Mouse (Mus musculus): ENCODE results near the gene Macf1.
"Not testable (repeated sequence)": the region's sequence is repeated elsewhere in the genome, so short reads cannot be mapped to it uniquely, and the experiment has no call there.

Macf1 gene

DNA sequence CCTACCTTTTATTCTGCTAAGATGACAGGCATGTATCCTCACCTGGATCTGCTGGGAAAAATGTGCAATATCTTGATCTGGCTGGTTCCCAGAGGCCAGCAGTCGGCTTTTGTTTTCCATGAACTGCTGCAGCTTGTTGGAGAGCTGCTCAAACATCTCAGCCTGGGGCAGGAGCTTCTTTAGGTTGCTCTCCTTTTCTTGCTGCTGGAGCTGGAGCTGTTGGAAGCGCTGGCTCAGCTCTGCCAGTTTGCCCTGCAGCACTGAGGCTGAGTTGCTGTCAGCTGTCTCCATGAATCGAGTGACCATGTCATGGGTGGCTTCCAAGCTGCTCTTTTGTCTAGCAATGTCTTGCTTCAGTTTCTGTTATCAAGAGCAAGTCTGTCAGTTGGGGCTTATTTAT, 232.2 kb downstream of the Macf1 start:
- in situ Hi-C loops (cut with MboI; ENCODE audit: low sequenced_read_pairs): no loop called here

DNA sequence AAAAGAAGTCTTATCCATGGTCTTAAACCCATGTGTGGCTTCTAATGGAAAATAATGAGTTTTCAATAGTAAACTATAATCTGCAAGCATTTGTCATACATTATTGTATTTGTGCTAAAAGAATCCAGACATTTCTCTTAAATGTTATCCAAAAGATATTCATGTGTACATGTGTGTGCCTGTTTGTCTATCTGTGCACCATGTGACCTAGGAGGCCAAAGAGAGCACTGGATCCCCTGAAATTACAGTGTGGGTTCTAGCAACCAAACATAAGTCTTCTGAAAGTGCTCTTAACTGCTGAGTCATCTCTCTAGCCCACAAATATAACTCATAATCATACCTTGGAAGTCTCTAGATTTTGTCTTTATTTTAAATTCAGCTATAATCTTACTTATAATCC, 234.9 kb downstream of the Macf1 start:
- in situ Hi-C loops (cut with MboI; ENCODE audit: low sequenced_read_pairs): no loop called here

- in situ Hi-C loops (cut with MboI; ENCODE audit: low sequenced_read_pairs): no loop called here
These were observed 236.1 kb downstream of the Macf1 start for GRCm38 (mm10) chr4:123448015-123448414.

DNA sequence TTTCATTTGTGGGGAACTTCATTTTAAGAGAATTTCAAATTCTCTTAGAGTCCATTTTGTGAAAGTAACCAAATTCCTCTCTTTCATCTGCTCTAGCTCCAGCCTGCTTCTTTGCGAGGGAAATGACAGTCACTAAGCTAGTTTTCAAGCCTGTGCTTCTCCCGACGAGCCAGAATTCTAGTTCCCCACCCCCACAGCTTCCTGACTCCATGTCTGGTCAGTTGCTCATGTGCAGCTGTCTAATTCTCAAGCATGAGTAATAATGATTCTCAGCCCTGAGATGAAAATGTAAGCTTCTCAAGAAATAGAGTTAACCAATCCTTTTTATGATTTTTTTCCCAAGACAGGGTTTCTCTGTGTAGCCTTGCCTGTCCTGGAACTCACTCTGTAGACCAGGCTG, 236.9 kb downstream of the Macf1 start:
- in situ Hi-C loops (cut with MboI; ENCODE audit: low sequenced_read_pairs): no loop called here

DNA sequence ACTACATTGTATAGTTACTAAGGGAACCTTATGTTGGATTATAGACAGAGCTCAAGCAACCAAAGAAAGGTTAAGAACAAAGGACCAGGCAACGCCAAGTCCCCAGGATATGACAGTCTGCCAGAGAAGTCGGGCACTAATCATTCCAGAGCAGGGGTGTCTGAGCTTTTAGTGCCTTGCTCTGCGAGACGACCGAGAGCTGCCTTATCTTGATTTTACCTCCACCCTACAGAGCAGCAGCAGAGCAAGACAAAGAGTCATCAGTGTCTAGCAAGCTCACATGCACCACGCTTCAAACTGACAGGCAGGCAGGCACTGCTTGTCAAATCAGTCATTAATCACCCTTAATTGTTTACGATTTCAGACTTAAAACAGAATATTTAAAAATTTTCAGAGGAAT, 237.4 kb downstream of the Macf1 start:
- in situ Hi-C loops (cut with MboI; ENCODE audit: low sequenced_read_pairs): no loop called here

GRCm38 (mm10) chr4:123446221-123446620, 237.9 kb downstream of the Macf1 start:
- in situ Hi-C loops (cut with MboI; ENCODE audit: low sequenced_read_pairs): not testable (repeated sequence)

DNA sequence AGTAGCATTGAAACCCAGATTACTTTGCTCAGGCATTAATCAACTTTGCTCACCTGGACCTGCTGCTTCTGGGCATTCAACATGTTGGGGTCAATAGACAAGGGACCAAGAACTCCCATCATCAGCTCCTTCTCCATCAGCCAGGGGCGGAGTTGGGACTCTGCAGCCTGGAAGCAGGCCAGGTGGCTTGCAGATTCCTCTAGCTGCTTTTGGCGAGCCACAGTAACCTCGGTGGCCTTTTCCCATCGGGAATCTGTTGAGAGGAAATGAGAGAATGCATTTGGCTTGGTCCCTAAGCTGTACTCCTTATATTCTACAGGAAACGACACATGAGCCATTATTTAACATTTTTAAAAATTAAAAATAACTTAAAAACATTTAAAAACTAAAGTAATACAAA, 245.7 kb downstream of the Macf1 start:
- in situ Hi-C loops (cut with MboI; ENCODE audit: low sequenced_read_pairs): no loop called here

- in situ Hi-C loops (cut with MboI; ENCODE audit: low sequenced_read_pairs): no loop called here
These were observed 251.0 kb downstream of the Macf1 start for GRCm38 (mm10) chr4:123433171-123433570.

DNA sequence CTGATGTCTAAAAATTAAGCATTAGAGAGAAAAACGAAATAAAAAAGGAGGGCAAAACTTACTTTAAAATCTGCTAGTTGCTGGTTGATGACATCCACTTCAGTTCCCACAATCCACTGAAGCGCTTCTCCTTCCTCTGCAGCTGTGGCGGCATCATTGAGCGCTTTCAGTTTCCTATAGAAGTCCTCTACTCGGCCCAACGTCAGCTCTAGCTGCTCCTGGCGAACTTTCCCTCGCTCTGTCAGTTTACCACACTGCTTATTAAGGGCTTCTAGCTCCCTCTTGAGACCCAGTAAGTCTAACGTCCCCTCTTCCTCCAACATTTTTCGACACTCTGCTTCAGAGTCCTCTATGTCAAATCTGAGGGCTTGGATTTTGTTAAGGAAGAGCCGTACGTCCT, 252.2 kb downstream of the Macf1 start:
- in situ Hi-C loops (cut with MboI; ENCODE audit: low sequenced_read_pairs): no loop called here

- in situ Hi-C loops (cut with MboI; ENCODE audit: low sequenced_read_pairs): no loop called here
These were observed 256.1 kb downstream of the Macf1 start for GRCm38 (mm10) chr4:123427900-123428684.

- in situ Hi-C loops (cut with MboI; ENCODE audit: low sequenced_read_pairs): no loop called here
These were observed 256.8 kb downstream of the Macf1 start for GRCm38 (mm10) chr4:123427271-123427899.

DNA sequence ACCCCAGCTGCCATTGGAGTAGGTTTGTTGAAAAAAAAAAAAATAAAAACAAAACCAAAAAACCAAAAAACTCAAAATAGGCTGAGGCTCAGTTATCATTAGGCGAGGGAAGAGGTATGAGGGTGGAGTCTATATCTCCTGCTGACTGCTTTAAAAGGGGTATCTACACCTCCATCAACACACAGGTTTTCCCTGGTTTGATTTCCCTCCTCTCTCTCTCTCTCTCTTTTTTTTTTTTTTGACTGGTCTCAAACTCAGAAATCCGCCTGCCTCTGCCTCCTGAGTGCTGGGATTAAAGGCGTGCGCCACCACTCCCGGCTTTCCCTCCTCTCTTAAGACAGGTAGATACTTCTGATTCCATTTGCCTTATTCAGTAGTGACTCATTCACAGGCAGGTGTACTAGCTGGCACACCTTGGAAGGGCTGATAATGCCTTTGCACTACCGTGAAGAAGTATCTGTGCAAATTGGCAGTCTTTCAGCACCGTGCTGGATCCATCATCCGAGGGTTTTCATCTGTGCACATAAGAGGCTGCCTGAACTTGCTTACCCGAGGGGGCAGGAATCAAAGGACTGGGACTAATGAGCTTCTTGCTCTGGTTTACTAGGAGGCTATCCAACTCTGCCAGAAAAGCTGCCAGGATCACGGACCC, 257.6 kb downstream of the Macf1 start:
- in situ Hi-C loops (cut with MboI; ENCODE audit: low sequenced_read_pairs): no loop called here

DNA sequence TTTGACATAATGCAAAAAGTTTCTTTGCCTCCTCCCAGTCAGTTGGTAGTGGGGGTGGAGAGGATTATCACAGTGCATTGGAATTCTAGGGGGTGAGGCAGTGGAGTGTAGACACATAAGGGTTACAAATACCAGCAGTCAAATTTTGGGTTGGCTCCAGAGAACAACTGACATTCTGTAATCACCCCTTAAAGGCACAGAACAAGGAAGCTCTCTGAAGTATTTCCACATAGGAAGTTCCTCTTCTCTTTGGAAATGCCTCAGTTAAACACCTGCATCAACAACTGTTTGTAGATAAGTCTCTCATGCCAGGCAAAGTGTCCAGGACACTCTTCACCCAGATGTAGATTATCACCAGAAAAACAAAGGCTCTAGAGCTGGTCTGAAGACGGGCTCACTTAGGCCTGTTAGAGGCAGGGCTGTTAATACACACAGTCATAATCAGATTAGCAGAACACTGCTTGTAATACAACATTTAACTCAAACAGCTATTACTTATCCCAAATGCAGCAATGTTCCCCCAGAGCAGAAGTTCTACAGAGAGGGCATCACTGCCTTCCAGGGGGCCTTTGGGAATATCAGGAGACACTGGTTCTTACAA, 258.4 kb downstream of the Macf1 start:
- in situ Hi-C loops (cut with MboI; ENCODE audit: low sequenced_read_pairs): no loop called here

GRCm38 (mm10) chr4:123424050-123424449, 260.1 kb downstream of the Macf1 start:
- in situ Hi-C loops (cut with MboI; ENCODE audit: low sequenced_read_pairs): no loop called here

DNA sequence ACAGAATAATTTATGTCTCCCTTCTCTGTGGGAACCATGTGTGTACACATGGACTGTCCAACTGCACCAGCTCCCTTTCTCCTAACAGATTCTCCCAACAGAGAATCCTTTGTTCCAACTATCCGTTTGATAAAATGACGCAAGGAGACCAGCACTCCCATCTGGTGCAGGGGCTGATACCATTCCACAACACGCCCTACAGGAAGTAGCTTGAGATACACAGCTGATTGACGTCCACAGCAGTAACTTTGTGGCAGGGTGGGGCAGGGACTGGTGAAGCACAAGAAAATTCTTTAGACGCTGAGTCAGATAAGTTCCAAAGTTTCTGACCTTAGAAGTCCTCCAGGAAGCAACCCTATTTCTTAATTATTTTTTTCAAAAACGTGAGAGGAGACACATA, 261.3 kb downstream of the Macf1 start:
- in situ Hi-C loops (cut with MboI; ENCODE audit: low sequenced_read_pairs): no loop called here

GRCm38 (mm10) chr4:123418032-123418431, 266.1 kb downstream of the Macf1 start:
- in situ Hi-C loops (cut with MboI; ENCODE audit: low sequenced_read_pairs): no loop called here

DNA sequence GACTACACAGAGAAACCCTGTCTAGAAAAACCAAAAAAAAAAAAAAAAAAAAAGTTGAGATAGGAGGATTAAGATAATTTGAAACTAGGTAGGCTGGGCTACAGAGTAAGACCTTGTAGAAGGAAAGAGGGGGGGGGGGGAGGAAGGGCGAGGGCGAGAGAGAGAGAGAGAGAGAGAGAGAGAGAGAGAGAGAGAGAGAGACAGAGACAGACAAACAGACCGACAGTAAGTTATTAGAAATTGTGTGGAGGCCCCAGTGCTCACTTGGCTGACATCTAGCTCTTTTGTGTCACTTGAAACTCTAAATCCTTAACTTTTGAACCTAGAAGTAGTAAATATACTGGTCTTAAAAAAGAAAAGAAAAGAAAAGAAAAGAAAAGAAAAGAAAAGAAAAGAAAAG, 266.7 kb downstream of the Macf1 start:
- in situ Hi-C loops (cut with MboI; ENCODE audit: low sequenced_read_pairs): no loop called here

DNA sequence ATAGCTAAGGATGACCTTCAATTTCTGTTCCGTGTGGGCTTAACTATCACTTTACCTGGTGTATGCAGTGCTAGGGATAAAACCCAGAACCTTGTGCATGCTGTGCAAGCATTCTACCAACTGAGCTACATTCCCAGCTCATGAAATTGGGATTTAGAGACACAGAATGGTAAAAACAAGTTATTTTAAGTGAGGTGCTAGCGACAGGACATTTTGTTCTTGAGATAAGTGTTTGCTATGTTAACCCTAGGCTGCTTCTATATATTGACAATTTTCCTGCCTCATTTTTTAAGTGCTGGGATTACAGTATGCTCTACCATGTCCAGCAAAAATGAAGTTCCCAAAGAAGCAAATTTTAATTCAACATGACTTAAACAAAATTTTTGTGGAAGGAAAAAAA, 267.3 kb downstream of the Macf1 start:
- in situ Hi-C loops (cut with MboI; ENCODE audit: low sequenced_read_pairs): no loop called here

DNA sequence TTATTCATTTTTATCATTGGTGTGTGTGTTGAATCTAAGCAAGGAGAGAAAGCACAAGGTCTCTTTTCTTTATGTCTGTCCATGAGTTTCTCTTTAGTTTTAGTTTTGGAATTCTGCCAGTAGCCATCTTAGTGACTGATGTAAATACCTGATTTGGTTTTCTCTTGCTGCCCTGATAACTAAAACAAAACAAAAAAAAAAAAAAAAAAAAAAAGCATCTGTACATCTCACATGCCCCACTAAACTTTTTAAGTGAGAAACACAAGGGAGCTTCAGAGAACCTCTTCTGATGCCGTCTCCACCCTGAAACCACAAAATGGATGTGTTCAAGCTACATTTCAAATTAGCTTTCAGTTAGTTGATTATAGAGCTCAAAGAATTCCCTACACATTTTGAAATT, 268.6 kb downstream of the Macf1 start:
- in situ Hi-C loops (cut with MboI; ENCODE audit: low sequenced_read_pairs): no loop called here

DNA sequence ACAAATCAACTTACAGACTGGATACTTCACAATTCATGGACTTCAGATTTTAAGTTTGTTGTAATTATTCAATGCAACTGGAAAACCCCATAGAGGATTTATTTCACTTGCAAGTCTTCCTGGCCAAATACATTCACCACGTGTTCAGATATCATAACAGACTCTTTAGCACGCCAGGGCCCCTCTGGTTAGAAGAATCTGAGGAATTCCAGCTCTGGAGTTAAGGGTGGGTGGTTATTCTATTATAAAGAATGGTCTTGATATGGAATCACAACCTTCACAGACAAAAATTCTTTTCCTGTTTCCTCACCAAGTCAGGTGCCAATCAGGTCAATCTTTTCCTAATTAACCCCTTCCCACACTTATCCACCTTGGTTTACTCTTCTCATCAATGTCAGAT, 270.3 kb downstream of the Macf1 start:
- in situ Hi-C loops (cut with MboI; ENCODE audit: low sequenced_read_pairs): no loop called here

GRCm38 (mm10) chr4:123412981-123413380, 271.2 kb downstream of the Macf1 start:
- in situ Hi-C loops (cut with MboI; ENCODE audit: low sequenced_read_pairs): no loop called here

DNA sequence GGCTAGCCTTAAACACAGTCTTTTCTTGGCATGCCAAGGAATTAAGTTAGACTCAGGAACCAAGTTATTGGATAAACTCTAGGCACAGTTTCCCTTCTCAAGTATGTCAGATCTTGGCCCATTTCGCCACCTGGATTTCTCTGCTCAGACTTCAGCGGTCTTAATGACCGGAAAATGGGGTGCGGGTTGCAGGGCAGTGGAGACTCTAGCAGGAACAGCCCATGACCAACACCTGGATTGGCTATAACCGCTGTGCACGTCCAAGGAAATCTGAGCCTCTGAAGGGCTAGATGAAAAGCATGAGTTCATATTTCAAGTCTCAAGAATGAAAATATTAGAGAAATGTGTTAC, 271.7 kb downstream of the Macf1 start:
- in situ Hi-C loops (cut with MboI; ENCODE audit: low sequenced_read_pairs): no loop called here
